Mouse (Mus musculus) ES-Bruce4 (cell line): ENCODE results near the gene Gkn2. TPM values are rescaled to one million over a fixed set of nuclear protein-coding genes. Genes with fewer than 3 reads are reported as not detected.

Experiments used
- H3K27ac ChIP-seq: 2 replicates; pipeline ENCODE4 v1.5.1; 2012; ENCODE audit warnings: low read length, inconsistent platforms; ENCODE audit not compliant: insufficient read depth
- H3K27me3 ChIP-seq: 2 replicates; pipeline ENCODE4 v1.6.1; 2012; ENCODE audit warnings: mild to moderate bottlenecking, low read length, inconsistent platforms; ENCODE audit not compliant: control insufficient read depth, poor library complexity, insufficient read depth, severe bottlenecking
- H3K36me3 ChIP-seq: 2 replicates; pipeline ENCODE4 v1.6.1; 2012; ENCODE audit warnings: inconsistent platforms, mild to moderate bottlenecking, low read length, moderate library complexity; ENCODE audit not compliant: control insufficient read depth, poor library complexity, insufficient read depth, severe bottlenecking
- H3K4me1 ChIP-seq: one replicate; pipeline ENCODE4 v1.8.1; 2011; ENCODE audit warnings: low read length; ENCODE audit not compliant: control insufficient read depth, insufficient read depth
- H3K4me3 ChIP-seq: 2 replicates; pipeline ENCODE4 v1.5.1; 2011; ENCODE audit warnings: low read depth, mild to moderate bottlenecking, low read length
- H3K9ac ChIP-seq: 2 replicates; pipeline ENCODE4 v1.6.1; 2012; ENCODE audit warnings: low read depth, mild to moderate bottlenecking, inconsistent platforms; ENCODE audit not compliant: poor library complexity, severe bottlenecking
- H3K9me3 ChIP-seq: replicated peaks from 2 replicates; pipeline ENCODE4 v1.6.1; 2012; ENCODE audit warnings: mild to moderate bottlenecking, low read length, inconsistent platforms; ENCODE audit not compliant: control insufficient read depth, poor library complexity, insufficient read depth, severe bottlenecking
- CTCF ChIP-seq: IDR thresholded peaks from one replicate; pipeline ENCODE4 v1.8.1; 2011; ENCODE audit warnings: low read depth, low read length
- EP300 ChIP-seq: IDR thresholded peaks from 2 replicates; pipeline ENCODE4 v1.6.1; 2011; ENCODE audit warnings: low read depth, low read length; ENCODE audit not compliant: insufficient read depth
- POLR2A ChIP-seq: IDR thresholded peaks from one replicate; pipeline ENCODE4 v1.8.1; 2011; ENCODE audit warnings: low read length; ENCODE audit not compliant: insufficient read depth
- polyA plus RNA-seq: library from polyadenylated mRNA; stranded (reverse); fragments of >200 nt; gene quantifications from 2 replicates; pipeline ENCODE4 v1.2.4, GENCODE M21; 2011; ENCODE audit warnings: low read depth; ENCODE audit not compliant: missing spikeins, insufficient read depth, insufficient read length

The Gkn2 gene
- polyA plus RNA-seq, 1 experiment: not detected

DNA sequence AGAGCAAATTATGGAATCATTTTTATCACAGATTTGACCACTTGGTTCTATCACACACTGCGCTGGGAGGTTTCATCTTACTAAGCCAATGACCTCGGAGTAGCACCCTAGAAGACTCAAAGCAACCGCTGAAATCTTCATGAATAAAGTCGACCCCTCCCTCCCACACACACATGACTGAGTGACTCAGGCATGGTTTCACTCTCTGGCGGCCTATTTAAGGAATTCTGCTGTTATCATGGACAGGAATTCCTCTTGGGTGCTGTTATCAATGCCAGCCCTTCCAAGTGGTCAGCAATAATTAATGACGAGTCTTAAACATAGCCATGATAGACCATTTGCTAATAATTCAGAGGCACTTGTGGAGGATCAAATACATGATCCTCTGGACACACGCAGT is 49.1 kb downstream of the Gkn2 start:
- H3K4me1 ChIP-seq: no peaks in the 10 kb centered on the region
- H3K9ac ChIP-seq: no peak overlapping the region
- no peaks in the 10 kb centered on the region for H3K9me3 ChIP-seq
- no peak overlapping the region for H3K27ac ChIP-seq
- TF ChIP-seq EP300 (no peak), POLR2A (no peak), CTCF (no peak)
- no peak overlapping the region for H3K4me3 ChIP-seq
- no peaks in the 10 kb centered on the region for H3K27me3 ChIP-seq
- H3K36me3 ChIP-seq: no peaks in the 10 kb centered on the region

DNA sequence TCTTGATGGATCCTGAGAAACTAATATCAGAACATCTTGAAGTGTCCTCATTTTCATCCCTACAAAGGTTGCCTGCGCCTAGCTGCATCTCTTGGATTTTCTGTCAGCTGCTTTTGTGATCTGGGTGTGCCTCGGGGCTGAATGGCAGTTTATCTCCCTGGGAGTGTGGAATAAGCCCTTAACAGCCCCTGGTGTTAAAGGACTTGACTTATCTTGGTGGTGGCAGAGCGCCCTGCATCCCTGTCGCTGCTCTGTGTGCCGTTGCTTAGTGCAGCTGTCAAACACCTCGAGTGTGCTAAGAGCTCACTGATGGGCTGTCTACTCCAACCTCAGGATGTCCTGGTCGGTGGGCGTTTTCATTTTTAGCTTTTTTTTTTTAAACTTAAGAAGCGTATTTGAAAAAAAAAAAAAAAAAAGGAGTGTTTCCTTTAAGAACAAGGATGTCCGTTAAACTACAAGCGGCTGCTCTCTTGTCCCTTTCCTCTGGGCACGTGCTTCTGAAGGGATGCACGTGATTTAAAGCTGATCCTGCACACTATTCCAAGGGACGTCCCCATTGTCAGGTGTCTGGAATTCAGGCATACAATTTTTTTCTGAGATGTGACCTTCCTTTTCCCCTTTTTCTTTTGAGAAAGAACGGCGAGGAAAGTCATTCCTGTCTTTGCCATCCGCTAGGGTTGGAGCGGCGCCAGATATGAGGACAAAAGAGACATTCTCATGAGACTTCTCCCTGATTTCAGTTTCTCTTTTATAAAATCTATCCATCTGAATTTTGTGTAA is 51.1 kb downstream of the Gkn2 start:
- no peak overlapping the region for H3K27ac ChIP-seq

DNA sequence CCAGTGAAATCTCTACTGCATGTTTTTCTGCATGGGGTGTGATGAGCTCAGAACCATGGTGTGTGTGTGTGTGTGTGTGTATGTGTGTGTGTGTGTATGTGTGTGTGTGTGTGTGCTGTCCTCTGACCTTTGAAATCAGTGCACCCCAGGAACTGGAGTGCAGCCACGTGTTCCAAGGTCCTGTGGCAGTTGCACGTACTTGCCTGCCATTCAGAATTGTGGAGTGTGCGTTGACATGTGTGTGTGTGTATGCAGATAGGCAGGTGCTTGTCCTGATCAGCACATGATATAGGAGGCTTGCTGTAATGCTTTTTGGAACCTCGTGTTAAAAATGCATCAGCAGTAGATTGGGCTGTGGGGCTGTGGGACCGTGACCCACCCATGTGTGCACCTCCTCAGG is 53.8 kb downstream of the Gkn2 start:
- Histone ChIP-seq H3K9ac (no peak overlapping the region), H3K9me3 (no peaks in the 10 kb centered on the region), H3K4me3 (no peak overlapping the region), H3K36me3 (no peaks in the 10 kb centered on the region), H3K27ac (no peak overlapping the region), H3K4me1 (no peaks in the 10 kb centered on the region), H3K27me3 (no peaks in the 10 kb centered on the region)
- no peak for TF ChIP-seq POLR2A
- TF ChIP-seq EP300: no peak
- no peak for TF ChIP-seq CTCF

More for the DNA sequence above, 51.1 kb downstream of the Gkn2 start:
- H3K9ac ChIP-seq: no peak overlapping the region
- TF ChIP-seq POLR2A (no peak), CTCF (no peak), EP300 (no peak)
- no peaks in the 10 kb centered on the region for H3K4me1 ChIP-seq
- H3K27me3 ChIP-seq: no peaks in the 10 kb centered on the region
- H3K36me3 ChIP-seq: no peaks in the 10 kb centered on the region
- H3K4me3 ChIP-seq: no peak overlapping the region
- no peaks in the 10 kb centered on the region for H3K9me3 ChIP-seq

DNA sequence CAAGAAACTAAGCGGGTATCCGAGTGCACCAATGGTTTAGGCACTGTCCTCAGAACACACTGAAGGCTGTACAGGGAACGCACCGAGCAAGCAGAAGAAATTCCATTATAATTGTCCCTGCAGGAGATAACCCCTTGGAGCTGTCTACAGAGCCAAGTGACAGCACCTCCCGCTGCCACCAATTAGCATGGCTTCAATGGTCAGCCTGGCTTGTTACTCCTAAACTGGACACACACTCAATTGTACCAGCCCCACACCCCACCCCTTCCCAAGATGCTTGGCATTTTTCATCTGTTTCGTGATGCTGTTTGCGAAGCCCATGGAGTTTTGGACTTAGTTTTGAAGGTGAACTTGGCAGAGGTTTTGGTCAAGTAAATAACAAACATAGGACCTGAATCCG is 54.5 kb downstream of the Gkn2 start:
- no peaks in the 10 kb centered on the region for H3K9me3 ChIP-seq
- H3K9ac ChIP-seq: no peak overlapping the region
- H3K4me1 ChIP-seq: no peaks in the 10 kb centered on the region
- no peak overlapping the region for H3K4me3 ChIP-seq
- H3K36me3 ChIP-seq: no peaks in the 10 kb centered on the region
- no peaks in the 10 kb centered on the region for H3K27me3 ChIP-seq
- no peak overlapping the region for H3K27ac ChIP-seq
- TF ChIP-seq POLR2A (no peak), EP300 (no peak), CTCF (no peak)

DNA sequence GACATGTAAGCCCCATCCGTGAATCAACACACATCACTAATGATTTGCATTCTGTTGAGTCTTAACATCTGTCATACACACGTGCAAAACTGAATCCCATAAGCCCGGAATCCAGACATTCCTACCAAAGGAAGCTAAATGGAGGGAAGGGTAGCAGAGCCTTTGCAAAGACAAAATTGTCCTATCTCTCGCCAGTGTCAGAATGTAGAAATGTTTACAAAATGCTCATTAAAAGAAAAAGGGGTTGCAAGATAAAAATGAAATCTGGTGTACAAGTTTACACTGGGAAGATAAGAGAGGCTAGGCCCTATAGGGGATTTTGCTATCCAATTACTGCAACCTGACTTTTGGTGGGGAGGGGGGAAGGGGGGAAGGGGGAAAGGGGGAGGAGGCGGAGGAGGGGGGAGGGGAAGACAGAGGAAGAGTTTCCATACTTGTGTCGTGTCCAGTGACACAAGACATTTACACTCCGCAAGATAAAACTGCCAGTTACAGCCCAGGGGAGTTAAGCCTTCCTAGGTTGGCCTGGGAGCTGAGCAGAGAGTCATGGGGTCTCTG is 55.4 kb downstream of the Gkn2 start, which contains the start of gene Bmp10:
TSS of gene Bmp10 (plus strand) at position 508 of the 558 bp plus-strand sequence.
- Histone ChIP-seq H3K27me3 (no peaks in the 10 kb centered on the region), H3K9ac (no peak within 1 kb of the TSS), H3K27ac (no peak within 1 kb of the TSS), H3K4me3 (no peak within 1 kb of the TSS), H3K9me3 (no peaks in the 10 kb centered on the region), H3K4me1 (no peaks in the 10 kb centered on the region), H3K36me3 (no peaks in the 10 kb centered on the region)
- no peak for TF ChIP-seq CTCF
- no peak for TF ChIP-seq EP300
- no peak for TF ChIP-seq POLR2A

Other genes with a start within 250 kb of the Gkn2 start
- 0.94 and 1.6 TPM in 2 replicates for gene Antxr1, start 37.5 kb upstream of the Gkn2 start, polyA plus RNA-seq
- gene Gkn1, start 22.4 kb upstream of the Gkn2 start, polyA plus RNA-seq: not detected in 2 replicates
- not detected in 2 replicates for gene Gkn3, start 15.6 kb downstream of the Gkn2 start, polyA plus RNA-seq
- not detected in 2 replicates for gene Bmp10, start 55.6 kb downstream of the Gkn2 start, polyA plus RNA-seq
- not detected in 2 replicates for gene Arhgap25, start 159.9 kb downstream of the Gkn2 start, polyA plus RNA-seq
- 0.32 TPM in 1 of 2 replicates, not detected in the other for gene Prokr1, start 217.4 kb downstream of the Gkn2 start, polyA plus RNA-seq